ENCODE assay signal across 8 mouse cellular contexts in genomic region chr14:24244330-24245176, GRCm38 (mm10). TPM values are rescaled to one million over a fixed set of nuclear protein-coding genes. Genes with fewer than 3 reads are reported as not detected.
DNase-seq lines count a peak whose midpoint lies in the region; ATAC-seq and TF ChIP-seq lines count a peak whose summit lies in the region.

No protein-coding gene starts in this region.

- no peaks in the 10 kb centered on the region for H3K9me3 ChIP-seq in heart, embryonic 11.5 days (replicated peaks; ENCODE audit: control insufficient read depth, low read length)
- H3K9me3 ChIP-seq in kidney, embryonic 15.5 days (replicated peaks), result no peaks in the 10 kb centered on the region
- no peaks in the 10 kb centered on the region for H3K9me3 ChIP-seq in lung, postnatal 0 days (ENCODE audit: low read length)
- H3K9me3 ChIP-seq in stomach, embryonic 14.5 days (ENCODE audit: control insufficient read depth, low read depth, low read length), result no peaks in the 10 kb centered on the region

- peaks cover 4% of the 10 kb centered on the region for H3K4me1 ChIP-seq in heart, embryonic 11.5 days (ENCODE audit: control insufficient read depth, insufficient read depth, low read length)
- H3K4me1 ChIP-seq in kidney, embryonic 15.5 days, result peaks cover 21% of the 10 kb centered on the region
- H3K4me1 ChIP-seq in lung, postnatal 0 days (ENCODE audit: insufficient read depth, low read depth, low read length), result no peaks in the 10 kb centered on the region
- H3K4me1 ChIP-seq in stomach, embryonic 14.5 days (ENCODE audit: control insufficient read depth, insufficient read depth, low read length), result peaks cover 5% of the 10 kb centered on the region; the same call in 1 of the 2 replicates

- H3K4me2 ChIP-seq in heart, embryonic 11.5 days, result peak overlapping the region; percentile 75
- peak overlapping the region; percentile 91 for H3K4me2 ChIP-seq in kidney, embryonic 15.5 days
- peak overlapping the region; percentile 73 for H3K4me2 ChIP-seq in lung, postnatal 0 days (replicated peaks; ENCODE audit: low read depth, low read length)
- H3K4me2 ChIP-seq in stomach, embryonic 14.5 days (replicated peaks; ENCODE audit: low read depth, low read length), result peak overlapping the region; percentile 97

- H3K4me3 ChIP-seq in heart, embryonic 11.5 days (ENCODE audit: low read depth, low read length), result peak overlapping the region; percentile 78
- peak overlapping the region; percentile 84 for H3K4me3 ChIP-seq in kidney, embryonic 15.5 days (replicated peaks)
- peak overlapping the region; percentile 86 for H3K4me3 ChIP-seq in lung, postnatal 0 days (ENCODE audit: low read depth, low read length)
- peak overlapping the region; percentile 84 for H3K4me3 ChIP-seq in stomach, embryonic 14.5 days (ENCODE audit: low read depth, low read length)

- ATAC-seq in heart, embryonic 11.5 days (replicated peaks; ENCODE audit: insufficient number of reproducible peaks, low FRiP score, low TSS enrichment), result no peak; the same call in 1 of the 2 replicates
- peak; percentile 59; the same call in 1 of the 2 replicates for ATAC-seq in kidney, embryonic 15.5 days (replicated peaks; ENCODE audit: low FRiP score)
- ATAC-seq in lung, postnatal 0 days, result peak; percentile 61
- no peak; the same call in 1 of the 2 replicates for ATAC-seq in stomach, embryonic 14.5 days (ENCODE audit: insufficient number of reproducible peaks, insufficient read depth, low FRiP score, low read depth)

- peaks cover 3% of the 10 kb centered on the region; the same call in 1 of the 2 replicates for H3K36me3 ChIP-seq in heart, embryonic 11.5 days (ENCODE audit: control insufficient read depth, insufficient read depth, low read length)
- H3K36me3 ChIP-seq in kidney, embryonic 15.5 days, result peaks cover 14% of the 10 kb centered on the region
- no peaks in the 10 kb centered on the region for H3K36me3 ChIP-seq in lung, postnatal 0 days (ENCODE audit: insufficient read depth, low read length)
- H3K36me3 ChIP-seq in stomach, embryonic 14.5 days (ENCODE audit: control insufficient read depth, insufficient read depth, low read length), result no peaks in the 10 kb centered on the region; the same call in 1 of the 2 replicates

- DNase-seq in urinary bladder, adult 2 months (ENCODE audit: low spot score), result peak; percentile 31
- DNase-seq in urinary bladder, postnatal 10 days (ENCODE audit: low spot score), result no peak
- peak; percentile 22 to 34 for DNase-seq in cerebellum, postnatal 25 days
- peak; percentile 77 for DNase-seq in lung, postnatal 0 days (ENCODE audit: low spot score)
- DNase-seq in thymus, postnatal 36 days, result no peak

- H3K27ac ChIP-seq in heart, embryonic 11.5 days (ENCODE audit: low read depth, low read length), result peak overlapping the region; percentile 95
- H3K27ac ChIP-seq in kidney, embryonic 15.5 days, result peak overlapping the region; percentile 94
- H3K27ac ChIP-seq in lung, postnatal 0 days (ENCODE audit: low read length), result peak overlapping the region; percentile 90
- H3K27ac ChIP-seq in stomach, embryonic 14.5 days (ENCODE audit: low read length), result peak overlapping the region; percentile 90

- H3K9ac ChIP-seq in heart, embryonic 11.5 days (ENCODE audit: low read depth, low read length), result peak overlapping the region; percentile 92
- H3K9ac ChIP-seq in kidney, embryonic 15.5 days, result peak overlapping the region; percentile 81
- peak overlapping the region; percentile 83 for H3K9ac ChIP-seq in lung, postnatal 0 days (replicated peaks; ENCODE audit: low read depth)
- peak overlapping the region; percentile 83 for H3K9ac ChIP-seq in stomach, embryonic 14.5 days (replicated peaks; ENCODE audit: low read depth, low read length)

- no peaks in the 10 kb centered on the region for H3K27me3 ChIP-seq in heart, embryonic 11.5 days (ENCODE audit: control insufficient read depth, insufficient read depth, low read length)
- no peaks in the 10 kb centered on the region for H3K27me3 ChIP-seq in kidney, embryonic 15.5 days
- no peaks in the 10 kb centered on the region for H3K27me3 ChIP-seq in lung, postnatal 0 days (replicated peaks; ENCODE audit: insufficient read depth, low read length)
- H3K27me3 ChIP-seq in stomach, embryonic 14.5 days (ENCODE audit: control insufficient read depth, insufficient read depth, low read length), result no peaks in the 10 kb centered on the region

- TF ChIP-seq EP300 in lung, postnatal 0 days (IDR thresholded peaks at IDR 0.05), result 0 out of 2 replicates have a peak, but pooled peaks have one; percentile 16

- under 1% methylated on average over 40 of the region's 40 CpGs for WGBS in heart, embryonic 11.5 days (ENCODE audit: insufficient replicate concordance)
- under 1% methylated on average over 40 of the region's 40 CpGs for WGBS in kidney, embryonic 15.5 days
- WGBS in lung, postnatal 0 days, result 0% methylated on average over 37 of the region's 40 CpGs
- WGBS in stomach, embryonic 14.5 days, result under 1% methylated on average over 40 of the region's 40 CpGs

- TF ChIP-seq CTCF in lung, postnatal 0 days (IDR thresholded peaks at IDR 0.05), result peak; percentile 28; the same call in 1 of the 2 replicates

RNA-seq across cellular contexts. Expression of gene Dlg5, which starts 1.2 kb away (rescaled TPM):
- polyA plus RNA-seq in urinary bladder, adult 2 months (2012; rRNA removed), result 19.2 and 24.0 TPM in 2 replicates
- 16.3 and 17.4 TPM in 2 replicates for polyA plus RNA-seq in heart, embryonic 11.5 days (2014; fragmentation: Nextera tagmentation; extraction: Ambion mirVana)
- 14.5 and 18.6 TPM in 2 replicates for polyA plus RNA-seq in kidney, embryonic 15.5 days (2015; fragmentation: Nextera tagmentation; extraction: Ambion mirVana)
- 5.7 and 6.0 TPM in 2 replicates for polyA plus RNA-seq in lung, postnatal 0 days (2015; fragmentation: Nextera tagmentation; extraction: Ambion mirVana)
- polyA plus RNA-seq in stomach, embryonic 14.5 days (2014; fragmentation: Nextera tagmentation; extraction: Ambion mirVana), result 31.5 and 33.6 TPM in 2 replicates

RNA-seq across cellular contexts. Expression of gene E330034G19Rik, which starts 48.5 kb away (rescaled TPM):
- not detected in 2 replicates for polyA plus RNA-seq in urinary bladder, adult 2 months (2012; rRNA removed)
- polyA plus RNA-seq in heart, embryonic 11.5 days (2014; fragmentation: Nextera tagmentation; extraction: Ambion mirVana), result not detected in 2 replicates
- polyA plus RNA-seq in kidney, embryonic 15.5 days (2015; fragmentation: Nextera tagmentation; extraction: Ambion mirVana), result not detected in 2 replicates
- not detected in 2 replicates for polyA plus RNA-seq in lung, postnatal 0 days (2015; fragmentation: Nextera tagmentation; extraction: Ambion mirVana)
- polyA plus RNA-seq in stomach, embryonic 14.5 days (2014; fragmentation: Nextera tagmentation; extraction: Ambion mirVana), result not detected in 2 replicates

Comparison
In these comparisons a context has a peak if more than half of its experiments do, and no peak if none do; other contexts are left out.
1. DNase-seq: peak in urinary bladder, adult 2 months (single experiment), cerebellum, postnatal 25 days (2 of 2) and lung, postnatal 0 days (single experiment); none in urinary bladder, postnatal 10 days (single experiment) and thymus, postnatal 36 days (0 of 2).
2. ATAC-seq: peak in kidney, embryonic 15.5 days (single experiment) and lung, postnatal 0 days (single experiment); none in heart, embryonic 11.5 days (single experiment) and stomach, embryonic 14.5 days (single experiment).
3. Peak in every context shown above with its lines, with median percentiles within 50 percentile points of each other: H3K27ac ChIP-seq, H3K4me2 ChIP-seq, H3K4me3 ChIP-seq and H3K9ac ChIP-seq.